Mouse (Mus musculus): ENCODE data around the gene Tmem247. TPM values are rescaled to one million over a fixed set of nuclear protein-coding genes. Genes with fewer than 3 reads are reported as not detected.

Gene Tmem247
- polyA plus RNA-seq, 1 experiment from 2014 or later, result not detected

DNA sequence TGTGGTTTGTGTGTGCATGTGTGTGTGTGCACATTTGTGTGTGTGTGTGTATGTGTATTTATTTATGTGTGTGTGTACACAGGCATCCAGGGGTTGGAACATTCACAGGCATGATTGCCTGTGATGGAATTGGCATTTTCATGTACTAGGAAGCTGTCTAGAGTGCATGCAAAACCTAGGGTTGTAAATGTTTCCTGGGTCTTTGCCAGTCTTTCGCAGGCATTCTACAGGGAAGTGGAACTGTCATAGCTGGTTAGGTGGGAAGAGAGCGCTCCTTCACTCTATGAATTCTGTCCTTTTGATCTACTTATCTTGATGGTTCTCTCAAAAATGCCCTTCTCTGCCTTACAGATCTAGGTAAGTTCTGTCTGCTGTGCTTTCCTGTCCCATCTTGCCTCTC lies 19.9 kb downstream of the Tmem247 start:
- ATAC-seq (ENCODE audit: low FRiP score, low TSS enrichment), result no peak
- TF ChIP-seq CTCF (IDR thresholded peaks at IDR 0.05; ENCODE audit: low read depth) (no peak), EP300 (optimal IDR thresholded peaks at IDR 0.05) (no peak)
- no peak overlapping the region for H3K9ac ChIP-seq (ENCODE audit: low read length)
- H3K27ac ChIP-seq (replicated peaks), result no peak overlapping the region
- H3K27me3 ChIP-seq (ENCODE audit: control insufficient read depth, insufficient read depth, low read length), result no peaks in the 10 kb centered on the region
- no peaks in the 10 kb centered on the region; the same call in 1 of the 2 replicates for H3K4me1 ChIP-seq (replicated peaks; ENCODE audit: control insufficient read depth, insufficient read depth)
- 55% methylated on average over 2 of the region's 2 CpGs for WGBS
- H3K9me3 ChIP-seq (ENCODE audit: control insufficient read depth, low read length), result no peaks in the 10 kb centered on the region
- H3K4me2 ChIP-seq (replicated peaks; ENCODE audit: low read depth), result peak overlapping the region; percentile 58
- no peak overlapping the region for H3K4me3 ChIP-seq (ENCODE audit: low read depth, low read length)
- no peak for DNase-seq (ENCODE audit: low spot score)
- no peaks in the 10 kb centered on the region for H3K36me3 ChIP-seq (ENCODE audit: control insufficient read depth, insufficient read depth, low read length)

DNA sequence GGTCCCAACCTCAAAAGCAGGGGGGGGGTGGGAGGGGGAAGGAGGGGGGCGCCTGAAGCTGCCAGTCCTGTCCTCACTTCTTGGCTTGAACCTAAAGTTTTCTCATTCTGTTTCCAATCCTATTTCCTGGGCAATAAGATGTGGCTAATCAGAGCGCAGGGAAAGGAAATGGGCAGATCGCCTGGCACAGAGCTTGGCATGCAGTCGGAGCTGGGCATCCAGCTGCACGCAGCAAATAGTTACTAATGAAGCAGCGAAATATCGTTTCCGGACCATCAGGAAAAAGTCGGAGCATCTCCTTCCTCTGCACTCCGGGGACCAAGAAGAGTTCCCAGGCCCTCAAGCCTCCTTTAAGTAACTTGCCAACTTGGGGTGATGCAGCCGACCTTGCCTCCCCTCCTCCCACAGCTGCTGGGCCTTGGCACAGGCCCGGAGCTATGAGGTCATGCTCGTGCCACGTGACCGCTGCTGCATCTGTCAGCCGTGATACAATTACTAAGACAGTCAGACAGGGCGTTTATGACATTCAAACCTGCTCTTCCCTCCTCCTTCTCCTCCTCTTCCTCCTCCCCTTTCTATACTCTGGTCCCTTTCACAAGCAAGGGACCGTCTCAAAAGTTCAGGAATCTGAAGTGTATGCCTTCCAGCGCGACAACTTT lies 20.5 kb downstream of the Tmem247 start:
- ATAC-seq (ENCODE audit: low FRiP score, low TSS enrichment) (peak; percentile 88), DNase-seq (ENCODE audit: low spot score) (peak; percentile 76)
- Histone ChIP-seq H3K4me2 (replicated peaks; ENCODE audit: low read depth) (peak overlapping the region; percentile 58), H3K9me3 (ENCODE audit: control insufficient read depth, low read length) (no peaks in the 10 kb centered on the region), H3K27ac (replicated peaks) (0 out of 2 replicates have a peak overlapping the region, but pooled peaks have one; percentile 24), H3K4me3 (ENCODE audit: low read depth, low read length) (peak overlapping the region; percentile 29), H3K4me1 (replicated peaks; ENCODE audit: control insufficient read depth, insufficient read depth) (no peaks in the 10 kb centered on the region; the same call in 1 of the 2 replicates), H3K36me3 (ENCODE audit: control insufficient read depth, insufficient read depth, low read length) (no peaks in the 10 kb centered on the region), H3K9ac (ENCODE audit: low read length) (peak overlapping the region; percentile 13; the same call in 1 of the 2 replicates), H3K27me3 (ENCODE audit: control insufficient read depth, insufficient read depth, low read length) (no peaks in the 10 kb centered on the region)
- no peak for TF ChIP-seq EP300 (optimal IDR thresholded peaks at IDR 0.05)
- no peak for TF ChIP-seq CTCF (IDR thresholded peaks at IDR 0.05; ENCODE audit: low read depth)
- WGBS, result 3% methylated on average over 20 of the region's 20 CpGs

DNA sequence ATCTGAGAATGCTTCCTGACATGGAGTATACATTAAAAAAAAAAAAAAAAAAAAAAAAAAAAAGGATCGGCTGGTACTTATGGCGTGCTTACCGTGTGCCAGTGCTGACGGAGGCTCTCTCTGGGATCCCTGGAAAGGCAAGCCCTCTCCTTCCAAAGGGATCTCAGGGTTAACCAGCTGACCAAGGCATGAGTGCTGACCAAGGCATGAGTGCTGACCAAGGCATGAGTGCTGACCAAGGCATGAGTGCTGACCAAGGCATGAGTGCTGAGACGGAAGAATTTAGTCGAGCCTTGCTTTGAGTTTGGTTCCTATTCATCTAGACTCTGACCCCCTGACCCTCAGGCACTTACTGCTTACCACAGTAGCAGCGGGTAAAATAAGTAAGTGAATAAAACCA lies 21.5 kb downstream of the Tmem247 start:
- ATAC-seq (ENCODE audit: low FRiP score, low TSS enrichment) (no peak), DNase-seq (ENCODE audit: low spot score) (no peak)
- H3K4me2 ChIP-seq (replicated peaks; ENCODE audit: low read depth), result no peak overlapping the region
- H3K36me3 ChIP-seq (ENCODE audit: control insufficient read depth, insufficient read depth, low read length), result no peaks in the 10 kb centered on the region
- H3K9ac ChIP-seq (ENCODE audit: low read length), result no peak overlapping the region
- TF ChIP-seq CTCF (IDR thresholded peaks at IDR 0.05; ENCODE audit: low read depth), result no peak
- no peak for TF ChIP-seq EP300 (optimal IDR thresholded peaks at IDR 0.05)
- H3K4me1 ChIP-seq (replicated peaks; ENCODE audit: control insufficient read depth, insufficient read depth), result no peaks in the 10 kb centered on the region; the same call in 1 of the 2 replicates
- 71% methylated on average over 7 of the region's 7 CpGs for WGBS
- no peaks in the 10 kb centered on the region for H3K9me3 ChIP-seq (ENCODE audit: control insufficient read depth, low read length)
- H3K27ac ChIP-seq (replicated peaks), result no peak overlapping the region
- H3K27me3 ChIP-seq (ENCODE audit: control insufficient read depth, insufficient read depth, low read length), result no peaks in the 10 kb centered on the region
- H3K4me3 ChIP-seq (ENCODE audit: low read depth, low read length), result no peak overlapping the region

DNA sequence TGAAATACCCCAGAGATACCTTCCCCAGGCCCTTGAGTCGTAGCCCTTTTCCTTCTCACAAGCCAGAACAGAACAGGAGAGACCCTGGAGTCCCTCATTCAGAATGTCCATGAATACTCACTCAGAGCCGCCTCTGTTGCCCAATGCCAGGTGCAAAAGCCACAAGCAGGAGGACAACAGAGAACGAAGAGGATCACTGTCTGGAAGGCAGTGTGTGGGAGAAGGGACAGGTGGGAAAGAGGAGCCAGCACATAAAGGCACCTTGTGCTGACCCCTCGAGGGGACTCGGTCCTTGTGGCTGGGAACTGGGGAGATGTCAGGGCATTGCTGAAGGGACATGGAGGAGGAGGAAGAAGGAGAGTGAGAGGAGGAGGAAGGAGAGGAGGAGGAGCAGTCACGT lies 25.0 kb downstream of the Tmem247 start:
- H3K27ac ChIP-seq (replicated peaks), result no peak overlapping the region
- no peaks in the 10 kb centered on the region for H3K27me3 ChIP-seq (ENCODE audit: control insufficient read depth, insufficient read depth, low read length)
- ATAC-seq (ENCODE audit: low FRiP score, low TSS enrichment), result no peak
- 59% methylated on average over 6 of the region's 6 CpGs for WGBS
- TF ChIP-seq EP300 (optimal IDR thresholded peaks at IDR 0.05) (no peak), CTCF (IDR thresholded peaks at IDR 0.05; ENCODE audit: low read depth) (no peak)
- H3K4me3 ChIP-seq (ENCODE audit: low read depth, low read length), result no peak overlapping the region
- H3K4me2 ChIP-seq (replicated peaks; ENCODE audit: low read depth), result no peak overlapping the region
- DNase-seq (ENCODE audit: low spot score), result no peak
- no peaks in the 10 kb centered on the region for H3K36me3 ChIP-seq (ENCODE audit: control insufficient read depth, insufficient read depth, low read length)
- no peak overlapping the region for H3K9ac ChIP-seq (ENCODE audit: low read length)
- H3K4me1 ChIP-seq (replicated peaks; ENCODE audit: control insufficient read depth, insufficient read depth), result no peaks in the 10 kb centered on the region; the same call in 1 of the 2 replicates
- no peaks in the 10 kb centered on the region for H3K9me3 ChIP-seq (ENCODE audit: control insufficient read depth, low read length)

GRCm38 (mm10) chr17:86943158-86943557 lies 26.0 kb downstream of the Tmem247 start:
- Histone ChIP-seq H3K27me3 (ENCODE audit: control insufficient read depth, insufficient read depth, low read length) (no peaks in the 10 kb centered on the region), H3K9ac (ENCODE audit: low read length) (no peak overlapping the region), H3K4me2 (replicated peaks; ENCODE audit: low read depth) (no peak overlapping the region), H3K36me3 (ENCODE audit: control insufficient read depth, insufficient read depth, low read length) (no peaks in the 10 kb centered on the region), H3K4me3 (ENCODE audit: low read depth, low read length) (no peak overlapping the region), H3K4me1 (replicated peaks; ENCODE audit: control insufficient read depth, insufficient read depth) (no peaks in the 10 kb centered on the region; the same call in 1 of the 2 replicates), H3K9me3 (ENCODE audit: control insufficient read depth, low read length) (no peaks in the 10 kb centered on the region), H3K27ac (replicated peaks) (no peak overlapping the region)
- DNase-seq (ENCODE audit: low spot score) (no peak), ATAC-seq (ENCODE audit: low FRiP score, low TSS enrichment) (no peak)
- WGBS, result 63% methylated on average over 6 of the region's 6 CpGs
- no peak for TF ChIP-seq CTCF (IDR thresholded peaks at IDR 0.05; ENCODE audit: low read depth)
- no peak for TF ChIP-seq EP300 (optimal IDR thresholded peaks at IDR 0.05)

DNA sequence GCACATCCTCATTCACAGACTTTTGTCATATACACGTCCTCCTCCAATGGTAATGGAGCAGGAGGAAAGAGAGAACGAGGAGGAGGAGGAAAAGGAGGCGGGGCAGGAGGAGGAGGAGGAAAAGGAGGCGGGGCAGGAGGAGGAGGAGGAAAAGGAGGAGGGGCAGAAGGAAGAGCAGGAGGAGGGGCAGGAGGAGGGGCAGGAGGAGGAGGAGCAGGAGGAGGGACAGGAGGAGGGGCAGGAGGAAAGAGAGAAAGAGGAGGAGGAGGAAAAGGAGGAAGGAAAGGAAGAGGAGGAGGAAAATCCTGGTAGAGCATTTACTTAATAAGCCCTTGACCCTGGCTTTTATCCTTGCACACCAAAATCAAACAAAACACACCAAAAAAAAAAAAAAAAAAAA lies 28.9 kb downstream of the Tmem247 start:
- Histone ChIP-seq H3K27ac (replicated peaks) (no peak overlapping the region), H3K36me3 (ENCODE audit: control insufficient read depth, insufficient read depth, low read length) (no peaks in the 10 kb centered on the region), H3K9ac (ENCODE audit: low read length) (no peak overlapping the region), H3K4me2 (replicated peaks; ENCODE audit: low read depth) (no peak overlapping the region), H3K27me3 (ENCODE audit: control insufficient read depth, insufficient read depth, low read length) (no peaks in the 10 kb centered on the region), H3K4me3 (ENCODE audit: low read depth, low read length) (no peak overlapping the region), H3K4me1 (replicated peaks; ENCODE audit: control insufficient read depth, insufficient read depth) (no peaks in the 10 kb centered on the region), H3K9me3 (ENCODE audit: control insufficient read depth, low read length) (no peaks in the 10 kb centered on the region)
- ATAC-seq (ENCODE audit: low FRiP score, low TSS enrichment) (no peak), DNase-seq (ENCODE audit: low spot score) (no peak)
- TF ChIP-seq EP300 (optimal IDR thresholded peaks at IDR 0.05) (no peak), CTCF (IDR thresholded peaks at IDR 0.05; ENCODE audit: low read depth) (no peak)
- WGBS, result 35% methylated on average over 3 of the region's 4 CpGs

Measured in stomach, postnatal 0 days (tissue).